Mouse (Mus musculus) kidney, postnatal 4 days (tissue): ENCODE measurements around the gene Zfp931.
"Not testable (repeated sequence)": the region's sequence is repeated elsewhere in the genome, so short reads cannot be mapped to it uniquely, and the experiment has no call there.

ENCODE experiments used
- DNase-seq, 2 experiments: peaks; one replicate each; pipeline ENCODE4 v3.0.0; 2021; ENCODE audit warnings: mixed read lengths in 2 of 2

Zfp931 gene

DNA sequence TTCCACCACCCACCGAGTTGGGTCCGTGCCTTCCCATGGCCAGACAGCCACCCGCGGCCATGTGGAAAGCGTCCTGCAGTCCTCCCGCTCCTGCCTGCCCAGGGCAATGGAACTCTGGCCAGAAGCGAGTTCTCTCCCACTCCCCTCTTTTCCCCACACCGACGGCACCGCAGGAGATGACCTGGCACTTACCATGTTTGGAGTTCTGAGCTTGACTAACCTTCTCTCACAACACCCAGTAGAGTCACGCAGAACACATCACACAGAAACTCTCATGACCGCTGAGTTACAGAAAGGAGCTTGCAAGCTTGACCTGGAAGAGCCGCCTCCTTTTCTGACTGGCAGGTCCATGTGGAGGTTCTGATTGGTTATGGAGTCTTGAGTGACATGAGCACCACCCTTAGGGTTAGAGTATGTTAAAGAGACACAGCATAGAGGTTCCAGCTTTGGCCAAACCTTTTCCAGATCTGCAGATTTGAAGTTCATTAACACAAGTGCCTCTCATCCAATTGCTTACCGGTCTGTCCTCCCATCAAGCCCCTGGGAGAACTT, at the start of gene Zfp931:
Gene Zfp931, minus strand, starts transcription at position 311 of the 552 bp plus-strand sequence.
- not testable (repeated sequence) for DNase-seq

DNA sequence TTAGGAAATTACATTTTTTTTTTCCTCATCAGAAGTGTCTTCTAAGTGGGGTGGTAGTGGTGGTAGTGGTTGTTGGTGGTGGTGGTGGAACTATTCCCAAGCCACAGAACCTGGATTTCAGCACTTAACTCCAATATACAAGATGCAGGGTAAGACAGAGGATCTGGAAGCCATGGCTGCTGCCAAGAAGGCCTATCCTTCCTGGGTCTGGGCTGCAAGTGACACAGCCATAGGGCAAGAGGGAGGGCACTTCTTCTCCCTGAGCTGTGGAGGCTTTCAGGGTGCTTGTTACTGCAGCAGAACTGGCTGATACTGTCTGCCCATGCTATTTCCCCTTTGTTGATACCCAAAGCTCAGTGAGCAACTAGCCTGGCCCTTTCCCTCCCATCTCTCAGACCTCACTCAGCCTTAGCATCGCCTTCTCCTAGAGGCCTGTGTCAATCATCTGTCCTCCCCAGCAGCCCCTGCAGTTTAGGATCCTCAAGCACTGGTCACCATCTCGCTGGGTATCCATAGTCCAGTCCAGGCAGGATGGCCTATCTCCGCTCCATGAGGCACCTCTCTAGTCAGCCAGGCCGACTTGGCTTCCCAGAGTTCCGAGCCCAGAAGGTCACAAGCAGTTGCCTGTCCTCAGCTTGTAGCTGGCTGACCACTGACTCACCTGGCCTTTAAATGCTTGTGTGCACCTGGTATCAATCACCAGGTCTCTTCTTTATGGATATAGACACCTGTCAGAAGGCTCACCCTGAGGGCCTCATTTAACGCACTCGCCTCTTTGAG, 48.0 kb upstream of the Zfp931 start:
- DNase-seq = no peak

DNA sequence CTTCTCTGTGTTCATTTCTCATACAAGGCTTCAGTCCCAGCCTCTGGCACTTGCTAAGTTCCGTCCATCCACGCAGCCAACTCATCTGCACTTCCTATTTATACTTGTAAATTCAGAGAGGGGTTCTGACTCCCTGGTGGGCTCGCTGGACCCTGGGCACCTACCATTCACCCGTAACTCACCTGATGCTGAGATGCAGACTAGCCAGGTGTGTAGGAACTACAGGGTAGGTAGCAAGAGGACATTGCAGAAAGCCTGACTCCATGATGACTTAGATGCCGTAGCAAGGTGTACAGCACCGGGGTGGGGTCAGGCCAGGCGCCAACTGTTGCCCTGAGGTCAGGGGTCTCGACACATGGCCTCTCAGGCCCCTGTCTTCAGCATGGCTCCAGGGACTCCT, 47.2 kb upstream of the Zfp931 start:
- no peak for DNase-seq

DNA sequence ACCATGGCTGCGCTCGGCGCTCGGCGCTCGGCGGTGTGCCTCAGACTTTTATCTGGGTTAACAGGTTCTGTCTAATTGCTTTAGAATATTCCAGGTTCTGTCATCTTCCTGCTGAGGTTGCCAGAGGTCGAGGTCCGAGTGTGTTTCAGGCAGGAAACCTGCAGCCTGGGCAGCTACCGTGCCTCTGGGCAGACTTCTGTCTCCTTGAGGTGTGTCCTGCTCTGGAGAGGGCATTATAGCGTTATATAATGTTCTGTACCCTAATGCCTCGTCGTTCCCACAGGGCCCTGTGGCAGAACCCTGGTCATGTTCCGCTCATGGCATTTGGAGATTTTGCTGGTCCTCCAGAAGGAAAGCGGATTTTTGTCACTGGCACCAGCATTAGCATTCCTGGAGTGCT, 45.2 kb upstream of the Zfp931 start:
- DNase-seq = no peak

DNA sequence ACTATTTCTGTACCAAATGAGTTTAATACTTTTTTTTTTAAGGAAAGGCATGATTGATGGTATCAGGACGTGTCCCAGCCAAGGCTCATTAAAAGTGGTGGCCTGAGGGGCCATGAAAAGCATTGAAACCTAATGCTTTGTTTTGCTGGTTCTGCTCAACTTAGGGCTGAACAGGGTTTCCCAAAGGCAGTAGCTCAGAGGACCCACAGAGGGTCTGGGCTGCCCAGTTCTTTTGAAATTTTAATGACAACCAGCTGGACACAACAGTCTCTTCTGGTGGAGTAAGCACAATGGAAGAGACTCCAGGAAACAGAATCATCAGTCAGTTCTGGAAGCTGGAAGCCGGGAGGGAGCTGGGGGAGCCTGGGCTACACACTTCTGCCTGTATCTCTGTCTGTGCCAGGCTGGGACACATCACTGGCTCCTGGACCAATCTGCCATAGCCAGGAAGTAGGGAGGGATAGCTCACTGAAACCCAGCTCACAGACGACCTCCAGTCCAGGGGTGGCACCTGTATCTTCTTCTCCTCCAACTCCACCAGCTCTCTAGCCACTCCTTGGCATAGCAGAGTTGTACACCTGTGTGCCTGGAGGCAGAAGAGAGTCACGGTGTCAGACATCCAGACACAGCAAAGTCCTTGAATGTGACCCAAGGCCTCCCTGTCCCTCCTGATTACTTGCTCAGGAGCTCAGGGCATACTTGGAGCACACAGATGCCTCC, 43.8 kb upstream of the Zfp931 start:
- no peak for DNase-seq

DNA sequence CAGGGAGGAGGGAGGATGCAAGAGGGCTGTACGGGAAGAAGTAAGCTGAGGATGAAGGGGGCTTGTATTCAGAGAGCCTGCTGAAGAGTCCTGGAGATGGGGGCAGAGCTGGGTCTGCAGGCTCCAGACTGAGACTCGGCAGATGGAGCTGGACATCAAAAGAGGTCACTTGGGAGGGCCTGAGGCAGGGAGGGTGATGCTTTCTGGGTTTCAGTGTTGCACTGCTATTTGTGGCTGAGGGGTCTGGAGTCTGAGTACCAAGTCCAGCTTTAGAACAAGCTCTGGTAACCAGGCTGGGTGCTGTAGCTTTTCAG, 43.1 kb upstream of the Zfp931 start:
- DNase-seq = no peak

DNA sequence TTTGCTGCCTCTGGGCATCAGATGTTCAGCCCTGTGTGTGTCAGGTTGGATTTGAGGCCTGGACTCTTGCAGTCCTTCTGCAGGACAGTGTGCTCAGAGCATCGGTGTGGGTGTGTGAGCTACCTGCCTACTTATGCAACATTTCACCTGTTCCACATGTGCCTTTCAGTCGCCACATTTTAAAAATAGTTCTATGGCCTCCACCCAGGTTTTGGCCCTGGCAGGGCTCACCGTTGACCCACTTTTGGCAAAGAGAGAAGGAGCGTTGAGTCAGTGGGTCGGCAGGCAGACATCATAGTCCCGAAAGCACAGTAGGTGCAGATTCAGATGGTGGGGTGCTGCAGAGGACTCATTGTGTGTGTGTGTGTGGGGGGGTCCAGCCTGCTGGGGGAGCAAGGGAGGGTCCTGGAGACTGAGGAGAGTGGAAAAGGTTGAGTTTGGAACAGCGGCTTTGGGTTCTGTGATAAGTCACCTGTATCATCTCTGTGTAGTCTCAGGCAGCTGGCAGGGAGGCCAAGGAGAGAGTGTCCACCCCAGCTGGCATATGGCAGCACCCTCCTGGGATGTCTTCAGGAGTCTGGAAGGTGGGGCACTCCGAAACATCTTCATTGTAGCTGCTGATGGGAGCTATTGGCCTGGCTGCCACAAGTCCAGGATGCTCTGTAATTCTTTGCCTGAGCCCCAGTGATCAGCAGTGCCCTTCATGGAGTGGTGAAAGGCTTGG, 42.5 kb upstream of the Zfp931 start:
- no peak for DNase-seq

DNA sequence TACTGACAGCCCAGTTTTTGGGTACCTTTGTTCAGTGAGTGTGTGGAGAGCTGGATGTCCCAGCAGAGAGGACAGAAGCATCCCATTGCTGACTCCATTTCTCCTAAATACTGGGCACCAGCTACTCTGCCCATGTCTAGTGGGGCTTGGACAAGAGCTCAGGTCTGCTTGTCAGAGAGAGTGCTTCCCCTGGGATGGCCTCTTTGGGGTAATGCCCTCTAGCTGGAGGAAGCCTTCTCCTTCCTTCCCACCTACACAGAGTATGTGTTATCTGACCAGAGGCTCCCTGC, 42.0 kb upstream of the Zfp931 start:
- DNase-seq = no peak

DNA sequence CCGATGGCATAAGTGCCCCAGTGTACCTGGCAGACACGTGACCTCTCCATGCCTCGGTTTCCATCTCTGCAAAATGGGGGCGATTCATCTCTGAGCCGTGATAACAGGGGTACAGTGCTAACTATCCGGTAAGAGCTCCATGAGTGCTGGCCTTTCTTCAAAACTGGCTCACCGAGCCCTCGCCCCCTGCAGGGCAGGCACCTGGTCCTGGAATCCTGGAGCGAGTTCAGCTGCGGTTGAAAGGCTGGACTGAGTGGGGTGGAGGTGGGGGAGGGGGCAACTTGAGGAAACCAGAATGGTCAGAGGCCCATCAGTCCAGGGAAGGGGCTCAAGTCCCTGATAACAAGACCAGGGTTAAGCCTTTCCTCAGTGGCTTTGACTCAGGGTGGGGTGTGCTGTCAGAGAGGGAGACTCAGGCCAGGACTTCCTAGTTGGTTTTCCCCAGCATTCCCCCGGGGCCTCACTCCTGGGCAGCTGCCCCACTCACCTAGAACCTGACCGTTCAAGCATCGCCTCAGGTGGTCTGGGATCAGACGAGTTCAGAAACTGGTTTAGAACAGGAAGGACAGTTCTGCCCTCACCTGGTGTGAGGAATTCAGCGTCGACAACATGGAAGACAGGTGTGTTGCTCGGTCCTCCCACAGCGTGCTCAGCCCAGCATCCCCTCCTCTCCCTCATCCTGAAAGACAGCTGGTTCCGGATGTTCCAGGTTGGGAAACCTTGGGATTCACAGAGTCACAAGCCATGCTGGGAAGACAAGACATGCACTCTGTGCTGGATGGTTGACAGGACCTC, 41.5 kb upstream of the Zfp931 start:
- DNase-seq = peak; percentile 18 to 38

DNA sequence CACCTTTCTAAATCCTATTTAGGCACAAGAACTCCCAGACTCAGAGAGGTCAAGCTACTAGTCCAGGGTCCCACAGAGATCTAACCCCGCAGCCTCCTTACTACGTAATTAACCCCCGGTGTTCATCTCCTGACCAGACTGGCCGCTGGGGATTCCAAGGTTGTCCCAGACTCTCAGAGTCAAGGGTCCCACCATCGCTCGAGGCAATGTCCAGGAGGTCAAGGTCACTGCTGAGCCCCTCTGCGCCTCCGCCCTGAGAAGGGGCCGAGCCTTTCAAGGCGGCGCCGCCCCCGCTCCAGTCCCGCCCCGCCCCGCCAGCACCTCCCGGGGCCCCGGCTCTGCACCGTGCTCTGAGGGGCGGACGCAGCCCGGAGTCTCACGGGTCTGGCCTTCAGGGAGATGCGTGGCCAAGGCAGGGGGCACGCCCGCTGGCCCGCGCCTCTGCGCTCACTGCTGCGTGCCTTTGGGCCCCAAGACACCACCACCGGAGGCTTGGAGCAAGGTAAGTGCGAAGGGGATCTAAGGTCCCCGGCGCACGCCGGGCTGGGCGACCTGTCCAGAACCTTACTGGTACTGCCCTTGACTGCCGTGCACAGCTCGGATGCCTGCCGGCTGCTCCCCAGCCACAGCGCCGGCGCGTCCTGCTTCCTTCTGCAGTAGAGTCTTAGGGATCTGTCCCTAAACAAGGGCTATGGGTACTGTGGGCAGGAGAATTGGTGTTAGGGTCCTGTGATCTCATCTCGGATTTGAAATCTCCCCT, 40.7 kb upstream of the Zfp931 start, which contains the start of gene Phactr3:
Gene Phactr3, plus strand, starts transcription at position 175 of the 760 bp plus-strand sequence.
- peak; percentile 26 to 32 for DNase-seq

DNA sequence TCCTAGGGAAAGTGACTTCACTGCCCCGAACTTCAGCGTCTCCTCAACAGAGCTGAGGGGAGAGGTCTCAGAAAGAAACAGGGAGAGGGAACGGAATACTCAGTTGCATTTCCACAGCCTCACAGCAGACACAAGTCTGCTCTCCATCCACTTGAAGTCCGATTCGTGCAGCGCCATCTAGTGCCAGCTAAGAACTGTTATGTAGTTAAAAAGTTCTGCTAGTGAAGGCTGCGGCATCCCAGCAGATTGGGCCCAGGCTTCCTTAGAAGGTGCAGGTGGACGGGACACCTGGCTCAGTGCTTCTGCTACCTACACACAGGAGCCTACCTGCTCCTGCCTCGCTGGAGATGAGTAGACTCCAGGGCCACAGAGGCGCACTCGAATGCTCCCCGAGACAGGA, 39.7 kb upstream of the Zfp931 start:
- peak; percentile 72 to 77 for DNase-seq

DNA sequence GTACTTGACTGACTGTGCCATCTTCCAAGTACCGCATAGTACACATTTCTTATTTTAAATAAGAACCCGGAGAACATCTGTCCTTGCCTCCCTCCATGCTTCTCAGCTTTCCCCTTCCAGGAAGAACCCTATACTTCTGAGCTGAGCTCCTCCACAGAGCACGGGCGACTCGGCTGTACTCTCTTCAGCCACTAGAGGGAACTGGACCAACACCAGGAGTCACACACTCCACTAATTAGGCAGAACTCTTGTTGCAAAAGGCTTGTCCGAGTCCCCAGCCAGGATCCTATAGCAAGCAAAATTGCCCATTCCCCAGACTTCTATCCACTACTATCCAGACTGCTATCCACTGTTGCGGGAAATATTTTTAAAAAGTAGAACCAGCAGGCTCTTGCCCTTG, 23.7 kb upstream of the Zfp931 start:
- DNase-seq = peak; percentile 70 to 73

DNA sequence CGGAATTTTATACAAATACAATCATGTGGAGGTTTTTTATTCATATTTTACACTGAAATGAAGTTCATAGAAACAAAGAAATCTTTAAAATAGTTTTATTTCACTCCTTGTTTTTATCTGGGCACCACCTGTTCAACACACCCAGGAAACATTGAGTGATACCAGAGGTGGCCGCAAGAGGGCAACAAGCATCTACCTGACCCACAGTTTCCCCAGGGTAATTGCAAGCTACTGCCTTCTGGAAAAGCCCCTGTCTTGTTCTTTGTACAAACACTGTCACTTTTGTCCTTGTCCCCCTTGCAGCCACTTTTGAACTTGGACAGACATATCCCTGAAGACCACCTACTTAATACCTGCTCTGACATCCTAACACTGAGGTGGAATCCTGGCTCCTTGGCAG, 19.7 kb upstream of the Zfp931 start:
- DNase-seq = peak; percentile 64 to 68

DNA sequence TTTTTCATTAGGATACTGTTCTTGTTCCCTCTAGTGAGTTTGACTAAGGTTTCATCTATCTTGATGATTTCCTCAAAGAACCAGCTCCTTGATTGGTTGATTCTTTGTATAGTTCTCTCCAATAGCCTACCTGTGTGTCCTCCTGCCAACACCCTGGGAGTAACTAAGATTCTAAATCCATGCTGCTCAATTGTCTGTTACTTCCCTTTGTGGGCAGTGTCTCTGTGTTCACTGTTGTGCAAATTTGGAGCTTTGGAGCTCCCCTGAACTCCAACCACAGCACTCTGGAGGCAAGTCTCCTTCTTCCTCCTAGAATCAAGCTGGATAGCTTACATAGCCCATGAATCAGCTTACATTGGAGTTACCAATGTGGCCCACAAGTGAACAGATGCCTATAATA, 11.3 kb upstream of the Zfp931 start:
- no peak for DNase-seq

DNA sequence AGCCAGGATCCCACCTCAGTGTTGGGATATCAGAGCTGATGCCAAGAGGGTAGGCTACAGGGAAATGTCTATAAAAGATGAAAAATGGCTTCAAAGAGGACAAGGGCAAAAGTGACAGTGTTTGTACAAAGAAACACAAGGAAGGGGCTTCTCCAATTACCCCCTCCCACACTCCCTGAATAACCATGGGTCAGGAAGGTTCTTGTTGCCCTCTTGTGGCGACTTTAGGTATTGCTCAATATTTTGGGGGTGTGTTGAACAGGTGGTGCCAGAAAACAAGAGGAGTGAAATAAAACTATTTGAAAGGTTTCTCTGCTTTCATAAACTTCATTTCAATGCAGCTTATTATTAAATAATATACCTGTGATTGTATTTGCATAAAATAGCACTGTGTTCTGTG, 20.1 kb downstream of the Zfp931 start:
- peak; percentile 61 to 65 for DNase-seq

DNA sequence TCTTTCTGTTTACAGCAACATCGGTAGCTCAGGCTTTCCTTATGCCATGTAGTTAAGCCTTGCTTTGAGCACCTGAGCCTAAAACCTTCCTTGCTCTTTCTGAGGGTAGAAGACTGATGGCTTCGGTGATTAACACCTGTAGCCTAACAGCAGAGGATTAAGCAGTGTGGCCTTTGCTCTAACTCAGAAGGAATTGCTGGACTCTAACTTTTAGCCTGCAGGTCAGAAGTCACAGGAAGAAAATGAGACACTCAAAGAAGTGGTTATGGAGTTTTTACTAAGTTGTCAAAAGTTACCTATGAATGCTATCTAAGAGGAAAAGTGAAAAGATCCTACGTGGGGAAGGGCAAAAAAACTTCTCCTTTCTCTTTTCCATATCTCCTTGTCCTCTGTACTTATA, 50.7 kb downstream of the Zfp931 start:
- not testable (repeated sequence) for DNase-seq

DNA sequence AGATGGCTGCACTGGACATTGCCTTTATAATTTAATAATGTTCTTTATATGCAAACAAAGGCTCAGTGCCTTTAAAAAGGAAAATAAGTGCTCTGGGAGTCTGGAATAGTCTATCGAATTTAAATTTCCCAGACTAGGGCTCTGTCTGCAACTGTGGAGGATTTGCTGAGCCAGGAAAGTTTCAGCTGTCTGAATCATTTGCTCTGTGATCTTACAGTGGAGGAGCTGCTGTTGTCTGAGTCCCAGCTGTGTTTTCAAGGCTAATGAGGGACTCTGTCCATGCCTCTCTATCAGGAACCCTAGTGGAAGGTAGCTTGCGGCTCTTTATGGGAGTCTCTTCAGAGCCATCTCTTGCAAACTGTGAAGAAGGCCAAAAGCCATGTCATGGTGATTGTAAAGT, 54.4 kb downstream of the Zfp931 start:
- DNase-seq = peak in 1 of 2 experiments; percentile 2

DNA sequence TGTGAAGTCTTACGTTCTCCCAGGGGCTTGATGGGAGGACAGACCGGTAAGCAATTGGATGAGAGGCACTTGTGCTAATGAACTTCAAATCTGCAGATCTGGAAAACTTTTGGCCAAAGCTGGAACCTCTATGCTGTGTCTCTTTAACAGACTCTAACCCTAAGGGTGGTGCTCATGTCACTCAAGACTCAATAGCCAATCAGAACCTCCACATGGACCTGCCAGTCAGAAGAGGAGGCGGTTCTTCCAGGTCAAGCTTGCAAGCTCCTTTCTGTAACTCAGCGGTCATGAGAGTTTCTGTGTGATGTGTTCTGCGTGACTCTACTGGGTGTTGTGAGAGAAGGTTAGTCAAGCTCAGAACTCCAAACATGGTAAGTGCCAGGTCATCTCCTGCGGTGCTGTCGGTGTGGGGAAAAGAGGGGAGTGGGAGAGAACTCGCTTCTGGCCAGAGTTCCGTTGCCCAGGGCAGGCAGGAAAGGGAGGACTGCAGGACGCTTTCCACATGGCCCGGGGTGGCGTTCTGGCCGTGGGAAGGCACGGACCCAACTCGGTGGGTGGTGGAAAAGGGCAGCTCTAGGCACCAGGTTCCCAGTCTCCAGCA, 55.2 kb downstream of the Zfp931 start, which contains the start of gene Zfp971:
Gene Zfp971, plus strand, starts transcription at position 274 of the 601 bp plus-strand sequence.
- peak; percentile 38 to 64 for DNase-seq

DNA sequence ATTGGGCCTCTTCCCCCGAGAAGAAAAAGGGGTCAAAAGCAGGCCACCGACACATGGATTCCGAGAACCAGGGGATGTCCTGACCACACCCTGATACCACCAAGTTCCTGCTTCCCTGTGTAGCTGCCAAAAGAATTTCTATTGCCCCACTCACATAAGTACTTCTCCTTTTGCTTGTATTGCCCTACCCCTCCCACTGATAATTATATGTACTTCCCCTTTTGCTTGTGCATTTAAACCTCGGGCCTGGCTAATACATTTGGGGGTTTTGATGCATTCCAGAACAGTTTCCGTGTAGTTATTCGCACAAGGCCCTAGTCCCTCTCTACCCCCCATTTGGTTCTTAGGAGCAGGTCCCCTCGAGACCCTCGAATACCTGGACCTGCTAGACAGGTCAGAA, 57.5 kb downstream of the Zfp931 start:
- not testable (repeated sequence) for DNase-seq

DNA sequence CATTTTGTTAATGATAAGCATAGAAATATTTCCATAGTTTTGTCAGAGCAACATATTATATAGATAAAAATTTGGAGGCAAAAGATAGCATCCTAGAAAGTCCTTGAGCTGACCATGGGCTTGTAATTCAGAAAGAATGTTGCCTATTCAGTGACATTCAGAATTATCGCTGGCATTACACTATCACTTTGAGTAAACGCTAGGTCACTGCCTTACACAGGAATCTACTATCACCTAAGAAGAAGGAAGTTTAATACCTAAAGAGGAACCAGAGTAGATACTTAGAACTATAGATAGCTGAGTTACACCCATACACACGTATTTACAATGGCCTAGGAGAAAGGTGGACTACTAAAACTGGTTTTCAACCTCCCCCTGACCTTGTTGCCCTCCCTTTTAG, 58.8 kb downstream of the Zfp931 start:
- not testable (repeated sequence) for DNase-seq
